Mouse (Mus musculus): ENCODE results near the gene Tspan2.

DNA sequence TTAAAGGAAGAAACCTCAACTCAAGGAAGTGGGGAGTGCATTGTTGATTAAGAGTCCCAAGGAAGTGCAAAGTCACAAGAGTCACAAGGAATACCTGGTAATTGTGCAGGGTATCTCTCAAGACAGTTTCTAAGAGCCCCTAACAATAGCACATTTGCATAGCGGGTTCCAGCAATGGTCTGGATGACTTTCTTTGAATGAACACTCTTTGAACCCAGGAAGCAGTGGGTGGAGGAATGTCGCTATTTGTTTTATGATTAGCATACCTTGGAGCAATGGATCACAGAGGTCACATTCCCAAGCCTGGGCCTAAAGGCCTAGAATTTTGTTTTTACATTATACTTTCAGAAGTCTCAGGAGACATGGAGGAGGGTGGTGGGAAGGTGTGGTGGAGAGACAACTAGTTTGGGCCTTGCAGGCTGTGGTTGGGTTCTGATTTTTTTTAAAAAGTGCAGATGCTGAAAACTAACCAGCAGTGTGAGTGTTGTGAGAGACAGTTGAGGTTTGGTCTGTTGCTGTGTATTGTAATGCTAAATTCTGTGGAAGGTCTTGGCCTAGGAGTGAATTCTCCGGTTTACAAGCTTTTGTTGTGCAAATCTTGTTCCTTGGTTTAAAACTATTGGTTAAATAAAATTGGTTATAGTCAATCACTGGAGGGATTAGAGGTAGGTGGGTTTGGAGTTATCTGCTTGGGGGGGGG, 16.6 kb upstream of the Tspan2 start:
- TF ChIP-seq POLR2A (IDR thresholded peaks at IDR 0.05; ENCODE audit: insufficient read depth, low read depth, low read length) (no peak), CTCF (IDR thresholded peaks at IDR 0.05; ENCODE audit: insufficient read depth, low read depth, low read length) (no peak)

Data from olfactory bulb, adult 2 months (tissue).